Mouse (Mus musculus) spleen, adult 2 months (tissue): ENCODE data around the gene Galns.

Source experiments
- CTCF ChIP-seq: fragments of 200-500 bp; IDR thresholded peaks from 2 replicates; pipeline ENCODE4 v1.5.1; 2011; ENCODE audit warnings: mild to moderate bottlenecking, inconsistent platforms; ENCODE audit not compliant: insufficient read depth, insufficient read length, insufficient replicate concordance; ENCODE audit errors: extremely low read depth
- POLR2A ChIP-seq: fragments of 200-500 bp; IDR thresholded peaks from 2 replicates; pipeline ENCODE4 v1.6.1; 2011; ENCODE audit warnings: low read depth, low read length, inconsistent platforms

DNA sequence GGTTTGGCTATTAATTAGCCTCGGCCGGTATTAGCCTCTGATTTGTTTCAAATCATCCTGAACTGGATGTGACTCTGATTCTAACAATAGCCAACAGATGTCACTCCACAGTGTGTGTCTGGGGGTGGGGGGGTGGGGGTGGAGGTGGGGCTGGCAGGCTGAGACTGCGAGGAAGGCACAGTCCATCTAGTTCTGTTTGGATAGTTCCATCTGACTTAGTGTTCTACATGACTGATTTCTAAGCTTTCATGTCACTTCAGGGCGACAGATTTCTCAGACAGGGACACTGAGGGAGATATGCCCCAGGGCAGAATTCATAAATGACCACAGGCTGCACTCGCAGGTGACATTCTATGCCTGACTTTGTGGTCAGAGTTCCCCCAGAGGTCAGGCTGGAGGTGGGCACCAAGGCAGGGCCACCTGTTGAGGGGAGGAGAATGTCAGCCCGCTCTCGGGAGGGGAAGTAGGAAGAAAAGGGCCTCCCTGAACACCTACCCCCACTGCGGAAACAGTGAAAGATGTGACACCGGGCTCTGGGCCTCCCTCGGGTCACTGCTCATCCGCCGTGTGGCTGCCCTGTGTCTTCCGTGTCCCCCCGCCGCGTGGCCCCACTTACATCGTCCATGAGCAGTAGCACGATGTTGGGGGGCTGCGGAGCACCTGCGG lies 518 bp downstream of the Galns start:
- TF ChIP-seq POLR2A = no peak
- TF ChIP-seq CTCF = no peak
